ENCODE assay signal across 17 mouse cellular contexts in genomic region chr15:9082753-9083152, GRCm38 (mm10). TPM values are rescaled to one million over a fixed set of nuclear protein-coding genes. Genes with fewer than 3 reads are reported as not detected.
DNase-seq lines count a peak whose midpoint lies in the region; ATAC-seq lines count a peak whose summit lies in the region.
"Had no signal": no experiment of that assay in that cellular context is flagged by ENCODE, and none has a peak within 500 bp of the region (broad histone marks: within the 10 kb centered on the region; RNA-seq: fewer than 3 reads in every experiment).

No protein-coding gene starts in this region.

- 76% methylated on average over 9 of the region's 9 CpGs for WGBS in heart, embryonic 10.5 days
- WGBS in liver, embryonic 15.5 days (ENCODE audit: insufficient replicate concordance) = 74% methylated on average over 9 of the region's 9 CpGs

- peaks cover 67% of the 10 kb centered on the region for H3K4me1 ChIP-seq in heart, embryonic 10.5 days
- peaks cover 82% of the 10 kb centered on the region for H3K4me1 ChIP-seq in liver, embryonic 15.5 days (replicated peaks)

- H3K4me2 ChIP-seq in liver, embryonic 15.5 days = no peak overlapping the region
- H3K4me2 ChIP-seq: embryonic facial prominence, embryonic 15.5 days; lung, embryonic 14.5 days; midbrain, embryonic 13.5 days; neural tube, embryonic 15.5 days had no signal

- H3K9me3 ChIP-seq in heart, embryonic 10.5 days = no peaks in the 10 kb centered on the region
- H3K9me3 ChIP-seq in liver, embryonic 15.5 days (replicated peaks) = no peaks in the 10 kb centered on the region
- H3K9me3 ChIP-seq: embryonic facial prominence, embryonic 15.5 days; forebrain, embryonic 10.5 days; midbrain, embryonic 13.5 days; neural tube, embryonic 15.5 days had no signal

- H3K36me3 ChIP-seq in heart, embryonic 10.5 days = peaks cover 19% of the 10 kb centered on the region
- peaks cover 65% of the 10 kb centered on the region for H3K36me3 ChIP-seq in liver, embryonic 15.5 days (replicated peaks)

- ATAC-seq in liver, embryonic 15.5 days (ENCODE audit: insufficient read depth) = no peak
- ATAC-seq: midbrain, embryonic 13.5 days had no signal

- H3K4me3 ChIP-seq in heart, embryonic 10.5 days = no peak overlapping the region
- no peak overlapping the region for H3K4me3 ChIP-seq in liver, embryonic 15.5 days (replicated peaks)
- H3K4me3 ChIP-seq: embryonic facial prominence, embryonic 15.5 days; forebrain, embryonic 10.5 days; layer of hippocampus, adult 2 months; midbrain, embryonic 13.5 days; neural tube, embryonic 15.5 days had no signal

- H3K27me3 ChIP-seq in heart, embryonic 10.5 days (ENCODE audit: insufficient read depth, poor library complexity, severe bottlenecking) = no peaks in the 10 kb centered on the region
- H3K27me3 ChIP-seq in liver, embryonic 15.5 days = no peaks in the 10 kb centered on the region
- H3K27me3 ChIP-seq: CH12.LX; embryonic facial prominence, embryonic 15.5 days; midbrain, embryonic 13.5 days; neural tube, embryonic 15.5 days had no signal

- H3K9ac ChIP-seq in liver, embryonic 15.5 days = no peak overlapping the region
- H3K9ac ChIP-seq: embryonic facial prominence, embryonic 15.5 days; lung, embryonic 14.5 days; midbrain, embryonic 13.5 days; neural tube, embryonic 15.5 days had no signal

- H3K27ac ChIP-seq in heart, embryonic 10.5 days = no peak overlapping the region
- peak overlapping the region; percentile 61 for H3K27ac ChIP-seq in liver, embryonic 15.5 days (replicated peaks)
- H3K27ac ChIP-seq: embryonic facial prominence, embryonic 15.5 days; forebrain, embryonic 10.5 days; layer of hippocampus, adult 2 months; macrophage; midbrain, embryonic 13.5 days; neural tube, embryonic 15.5 days had no signal

- peak; percentile 88 for DNase-seq in heart, adult 11 months
- no peak for DNase-seq in heart, embryonic 10.5 days (ENCODE audit: low spot score)
- peak; percentile 43 to 45 for DNase-seq in kidney, adult 8-10 months
- DNase-seq in kidney, postnatal 10 days = no peak
- DNase-seq in adrenal gland, postnatal 10 days = peak; percentile 69
- no peak for DNase-seq in spleen, postnatal 4 days (ENCODE audit: low spot score in 2 of 2)
- DNase-seq: cerebellum, adult 9-11 months; lung, embryonic 14.5 days; thymus, postnatal 36 days had no signal

RNA-seq across cellular contexts. Expression of gene Nadk2, which starts 11.7 kb away (rescaled TPM):
- polyA plus RNA-seq in heart, embryonic 10.5 days (2016; fragmentation: Nextera tagmentation; extraction: Ambion mirVana) = 54.9 and 61.9 TPM in 2 replicates
- total RNA-seq in adrenal gland, postnatal 10 days (2021) = 10 to 100 TPM; 74.0 to 74.3 TPM
- 97.8 and 101 TPM in 2 replicates for polyA plus RNA-seq in liver, embryonic 15.5 days (2015; fragmentation: Nextera tagmentation; extraction: Ambion mirVana)

RNA-seq across cellular contexts. Expression of gene Lmbrd2, which starts 57.6 kb away (rescaled TPM):
- 2.1 and 2.2 TPM in 2 replicates for polyA plus RNA-seq in heart, embryonic 10.5 days (2016; fragmentation: Nextera tagmentation; extraction: Ambion mirVana)
- 10 to 100 TPM; 19.2 to 22.5 TPM for total RNA-seq in adrenal gland, postnatal 10 days (2021)
- 1.4 and 1.8 TPM in 2 replicates for polyA plus RNA-seq in liver, embryonic 15.5 days (2015; fragmentation: Nextera tagmentation; extraction: Ambion mirVana)

Comparison
In these comparisons a context has a peak if more than half of its experiments do, and no peak if none do; other contexts are left out.
1. DNase-seq: peak in heart, adult 11 months (single experiment), kidney, adult 8-10 months (2 of 2) and adrenal gland, postnatal 10 days (single experiment); none in heart, embryonic 10.5 days (single experiment), kidney, postnatal 10 days (single experiment) and spleen, postnatal 4 days (0 of 2).